Mouse (Mus musculus) adrenal gland, postnatal 4 days (tissue): Measurements from ENCODE around the gene Gm49027. TPM values are rescaled to one million over a fixed set of nuclear protein-coding genes. Genes with fewer than 3 reads are reported as not detected.
A peak's percentile ranks its signal among the peaks of the same experiment; 100 is the strongest.
"Not testable (repeated sequence)": the region's sequence is repeated elsewhere in the genome, so short reads cannot be mapped to it uniquely, and the experiment has no call there.

Experiments used
- DNase-seq, 2 experiments: peaks; one replicate each; pipeline ENCODE4 v3.0.0; 2021 to 2022; ENCODE audit warnings: low spot score in 2 of 2, mixed read lengths in 2 of 2
- long read RNA-seq, 2 experiments: library from polyadenylated mRNA; stranded (forward); transcript quantifications; one replicate each; pipeline ENCODE4 v2.0.0; 2021
- total RNA-seq, 2 experiments: library from RNA; stranded (reverse); gene quantifications; 2 replicates each; pipeline ENCODE4 v1.2.3; 2021

The Gm49027 gene
- 10 to 100 TPM; 22.5 to 31.9 TPM for total RNA-seq
- long read RNA-seq, experiment 1, partial matches to known transcripts, result 19 of 19 reads
- long read RNA-seq, experiment 1, other reads (novel, unspliced or antisense), result 0 of 19 reads
- long read RNA-seq, experiment 2, partial matches to known transcripts, result 14 of 18 reads
- long read RNA-seq, experiment 2, other reads (novel, unspliced or antisense), result 3 of 18 reads

GRCm38 (mm10) chr5:123525281-123525680 lies at the start of gene Gm49027:
TSS of gene Gm49027 (minus strand) at chr5:123525488.
- peak in 1 of 2 experiments; percentile 2 for DNase-seq

GRCm38 (mm10) chr5:123573362-123573761 lies 48.1 kb upstream of the Gm49027 start:
- no peak for DNase-seq

GRCm38 (mm10) chr5:123572357-123573186 lies 47.3 kb upstream of the Gm49027 start, which contains the start of gene Vps33a:
TSS of gene Vps33a (minus strand) at chr5:123573038.
- peak; percentile 94 to 99 for DNase-seq

- no peak for DNase-seq
Measured at GRCm38 (mm10) chr5:123561128-123561527, 35.8 kb upstream of the Gm49027 start.

DNA sequence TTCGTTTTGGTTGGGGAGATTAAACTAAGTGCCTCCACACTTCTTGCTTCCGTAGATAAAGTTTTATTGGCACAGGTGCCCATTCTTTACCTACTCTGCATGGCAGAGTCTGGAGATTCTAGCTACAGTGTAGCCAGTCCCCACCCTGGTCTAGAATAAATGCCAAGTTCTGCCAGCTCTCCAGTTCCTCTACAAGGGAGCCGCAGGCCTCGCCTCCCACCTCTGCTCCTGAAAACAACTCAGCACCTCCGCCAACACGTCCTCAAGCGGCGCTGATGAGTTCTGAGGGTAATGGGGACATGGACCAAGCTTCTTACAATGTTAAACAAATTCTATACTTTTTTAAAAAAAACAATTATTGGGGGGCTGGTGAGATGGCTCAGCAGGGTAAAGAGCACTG lies 34.3 kb upstream of the Gm49027 start:
- DNase-seq, result no peak

- no peak for DNase-seq
Measured at GRCm38 (mm10) chr5:123556451-123556850, 31.2 kb upstream of the Gm49027 start.

- DNase-seq, result no peak
Measured at GRCm38 (mm10) chr5:123555693-123556092, 30.4 kb upstream of the Gm49027 start.

DNA sequence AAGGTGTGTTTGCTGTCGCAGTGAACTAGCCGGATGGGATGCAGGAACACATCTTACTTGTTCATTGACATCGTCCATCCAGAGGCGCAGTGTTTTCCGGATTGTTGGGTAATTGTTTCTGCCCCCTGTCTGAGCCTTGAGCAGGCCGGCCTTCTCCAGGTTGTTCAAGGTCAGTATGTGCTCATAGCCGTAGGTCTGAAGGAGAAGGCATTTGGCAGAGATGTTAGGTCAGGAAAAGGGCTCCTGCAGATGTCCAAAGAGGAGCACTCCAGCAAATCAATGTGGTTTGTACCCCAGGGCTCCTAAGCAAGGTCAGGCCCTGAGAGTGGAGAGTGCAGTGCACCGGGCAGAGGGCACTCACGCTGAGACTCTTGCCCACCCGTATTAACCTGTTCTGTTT lies 8.5 kb upstream of the Gm49027 start:
- no peak for DNase-seq

- DNase-seq, result peak in 1 of 2 experiments; percentile 0
Measured at GRCm38 (mm10) chr5:123530056-123530455, 4.8 kb upstream of the Gm49027 start.

- peak in 1 of 2 experiments; percentile 1 for DNase-seq
Measured at GRCm38 (mm10) chr5:123528641-123529040, 3.4 kb upstream of the Gm49027 start.

DNA sequence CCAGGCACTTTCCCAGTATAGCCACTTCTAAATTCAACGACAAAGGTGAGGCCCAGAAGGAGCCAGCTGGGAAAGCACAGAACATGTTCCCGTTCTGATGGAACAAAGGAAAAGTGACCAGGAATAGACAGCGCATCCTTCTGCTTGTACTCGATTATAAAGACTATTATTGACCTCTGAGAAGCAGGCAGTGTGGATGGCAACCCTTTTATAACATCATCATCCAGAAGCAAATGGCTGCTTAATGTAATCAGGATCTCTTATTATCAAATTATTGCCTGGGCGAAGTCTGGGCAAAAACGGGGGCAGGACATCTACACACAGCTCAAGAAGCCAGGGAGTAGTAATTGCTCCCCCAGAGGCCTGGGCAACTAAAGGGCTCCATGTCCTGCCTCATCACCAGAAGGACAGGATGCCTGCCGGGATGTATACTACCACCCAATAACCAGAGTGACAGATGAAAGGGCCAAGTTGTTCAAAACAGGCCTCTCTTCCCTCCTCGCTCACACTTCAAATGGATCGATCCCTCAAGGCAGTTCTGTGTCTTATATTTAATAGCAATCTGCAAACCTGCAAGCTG lies 718 bp upstream of the Gm49027 start:
- DNase-seq, result peak in 1 of 2 experiments; percentile 0

DNA sequence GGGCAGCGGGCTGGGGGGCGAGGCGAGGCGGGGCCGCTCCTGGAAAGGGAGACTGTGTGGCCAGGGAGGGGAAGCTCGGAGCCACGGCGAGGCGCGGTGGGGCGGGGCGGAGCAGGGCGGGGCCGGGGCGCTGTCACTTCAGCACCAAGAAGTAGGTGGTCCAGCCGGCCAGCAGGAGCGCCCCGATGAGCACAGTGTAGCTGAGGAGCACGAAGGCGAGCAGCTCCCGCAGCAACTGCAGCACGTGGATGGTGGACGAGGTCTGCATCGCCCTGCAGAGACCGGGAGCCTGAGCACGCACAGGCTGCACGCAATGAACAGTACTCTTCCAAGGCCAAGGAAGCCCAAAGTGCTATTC lies 916 bp downstream of the Gm49027 start:
- no peak for DNase-seq

DNA sequence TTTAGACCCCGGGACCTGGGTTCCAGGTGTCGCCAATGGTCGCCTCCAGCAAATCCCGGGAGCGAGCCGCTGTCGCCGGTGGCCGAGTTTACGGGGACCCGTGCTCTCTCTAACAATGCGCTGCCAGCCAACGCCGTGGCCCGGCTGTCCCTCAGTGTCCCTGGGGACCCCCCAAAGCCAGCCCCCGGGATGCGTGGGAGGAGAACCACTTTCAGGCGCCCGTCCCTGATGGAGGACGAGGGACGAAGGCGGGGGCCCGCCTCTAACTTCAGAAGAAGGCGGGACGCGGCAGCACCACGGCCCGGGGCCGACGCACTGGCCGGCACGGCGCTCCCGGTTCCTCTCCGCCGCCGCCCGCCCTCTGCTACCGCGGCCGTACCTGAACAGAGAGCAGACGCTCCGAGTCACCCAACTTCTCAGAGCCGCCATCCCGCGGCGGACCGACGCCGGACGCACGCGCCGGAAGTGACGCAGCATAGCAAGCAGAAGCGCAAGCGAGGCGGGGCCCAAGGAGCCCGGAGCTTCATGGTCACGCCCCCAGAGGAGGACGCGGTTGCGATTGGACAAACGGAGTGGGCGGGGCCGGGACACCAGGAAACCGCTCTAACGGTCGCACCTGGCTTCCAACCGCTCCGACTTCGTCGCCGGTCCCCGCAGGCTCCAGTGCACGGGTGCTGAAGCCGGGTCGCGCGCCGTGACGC lies 1.4 kb downstream of the Gm49027 start, which contains the start of gene Diablo:
Diablo (minus strand) TSS at position 485 of the 701 bp plus-strand sequence.
- peak; percentile 95 to 98 for DNase-seq

- DNase-seq, result no peak
Measured at GRCm38 (mm10) chr5:123522166-123522565, 3.1 kb downstream of the Gm49027 start.

- no peak for DNase-seq
Measured at GRCm38 (mm10) chr5:123521621-123522020, 3.7 kb downstream of the Gm49027 start.

- no peak for DNase-seq
Measured at GRCm38 (mm10) chr5:123520666-123521065, 4.6 kb downstream of the Gm49027 start.

GRCm38 (mm10) chr5:123514871-123515270 lies 10.4 kb downstream of the Gm49027 start:
- no peak for DNase-seq

DNA sequence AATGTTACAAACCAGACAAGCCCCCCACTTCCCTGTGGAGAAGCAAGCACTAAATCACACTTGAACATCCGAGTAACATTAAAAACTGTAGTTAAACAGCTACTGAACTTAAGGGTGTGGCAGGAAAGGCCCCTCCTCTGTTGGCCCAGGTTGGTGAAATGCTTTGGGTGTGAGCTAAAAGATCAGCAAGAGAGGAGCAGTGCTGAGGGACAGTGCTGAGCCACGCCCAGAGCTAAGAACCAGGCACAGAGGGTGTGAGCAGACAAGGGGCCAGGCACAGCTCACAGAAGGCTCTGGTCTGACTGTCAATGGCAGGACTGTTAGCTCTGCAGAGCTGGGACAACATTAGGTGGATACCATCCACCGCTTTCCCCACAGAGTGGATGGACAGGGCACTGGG lies 13.2 kb downstream of the Gm49027 start:
- DNase-seq, result no peak

DNA sequence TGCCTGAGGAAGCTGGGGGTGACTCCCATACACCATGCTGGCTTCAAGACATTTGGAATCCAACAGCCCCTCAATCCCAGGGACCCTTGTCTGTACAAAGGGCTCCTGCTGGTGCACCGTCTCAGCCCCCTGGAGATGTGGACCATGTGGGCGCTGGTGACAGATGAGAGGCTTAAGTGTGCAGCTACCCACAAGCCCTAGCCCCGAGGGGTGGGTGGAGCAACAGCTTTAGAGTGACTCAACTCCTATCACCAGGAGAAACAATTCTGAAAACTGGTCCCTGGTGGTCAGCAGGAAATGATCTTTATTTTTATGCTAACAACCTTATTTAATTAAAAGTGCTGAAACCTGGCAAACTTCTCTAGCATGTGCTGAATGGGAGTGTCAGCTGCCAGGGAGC lies 13.9 kb downstream of the Gm49027 start:
- not testable (repeated sequence) for DNase-seq

- no peak for DNase-seq
Measured at GRCm38 (mm10) chr5:123510160-123510559, 15.1 kb downstream of the Gm49027 start, which contains the start of gene B3gnt4. TSS of gene B3gnt4 (plus strand) at chr5:123510460.

GRCm38 (mm10) chr5:123508921-123509320 lies 16.4 kb downstream of the Gm49027 start:
- no peak for DNase-seq
